Mouse (Mus musculus) heart, postnatal 0 days (tissue): ENCODE results near the gene Ccdc42. TPM values are rescaled to one million over a fixed set of nuclear protein-coding genes. Genes with fewer than 3 reads are reported as not detected.

Experiments
- ATAC-seq: fragments of 200-750 bp; cut with Nextera tagmentation; 2 replicates; pipeline ENCODE4 v1.8.0; 2017; ENCODE audit warnings: low read depth, moderate number of reproducible peaks, moderate library complexity; ENCODE audit not compliant: insufficient read depth
- DNase-seq: peaks from one replicate; pipeline ENCODE4 v3.0.0-alpha.2; 2016; ENCODE audit warnings: low spot score
- H3K27ac ChIP-seq: fragments of 300-500 bp; sonication (generic); 2 replicates; pipeline ENCODE4 v1.5.1; 2014; ENCODE audit warnings: low read depth, mild to moderate bottlenecking
- H3K27me3 ChIP-seq: fragments of 300-500 bp; sonication (generic); 2 replicates; pipeline ENCODE4 v1.6.1; 2014; ENCODE audit warnings: low read length, mixed read lengths; ENCODE audit not compliant: control insufficient read depth, insufficient read depth
- H3K36me3 ChIP-seq: fragments of 300-500 bp; sonication (generic); replicated peaks from 2 replicates; pipeline ENCODE4 v1.6.1; 2014; ENCODE audit warnings: low read length, mixed read lengths; ENCODE audit not compliant: control insufficient read depth, insufficient read depth
- H3K4me1 ChIP-seq: fragments of 300-500 bp; sonication (generic); 2 replicates; pipeline ENCODE4 v1.6.1; 2014; ENCODE audit warnings: antibody characterized with exemption; ENCODE audit not compliant: control insufficient read depth, insufficient read depth
- H3K4me2 ChIP-seq: fragments of 300-500 bp; sonication (generic); 2 replicates; pipeline ENCODE4 v1.6.1; 2014; ENCODE audit warnings: low read depth, mild to moderate bottlenecking, low read length, moderate library complexity
- H3K4me3 ChIP-seq: fragments of 300-500 bp; sonication (generic); 2 replicates; pipeline ENCODE4 v1.5.1; 2014; ENCODE audit warnings: low read depth, low read length
- H3K9ac ChIP-seq: fragments of 300-500 bp; sonication (generic); replicated peaks from 2 replicates; pipeline ENCODE4 v1.6.1; 2014; ENCODE audit warnings: low read depth, low read length, mixed read lengths
- H3K9me3 ChIP-seq: fragments of 300-500 bp; sonication (generic); replicated peaks from 2 replicates; pipeline ENCODE4 v1.6.1; 2016; ENCODE audit warnings: low read length; ENCODE audit not compliant: control insufficient read depth
- CTCF ChIP-seq: IDR thresholded peaks from 2 replicates; pipeline ENCODE4 v1.5.1; 2016; ENCODE audit warnings: antibody characterized with exemption, control low read depth, low read depth
- EP300 ChIP-seq: IDR thresholded peaks from 2 replicates; pipeline ENCODE4 v1.6.1; 2016; ENCODE audit warnings: antibody characterized with exemption, low read depth
- WGBS: fragments of 180-500 bp; shearing (Covaris S2); extraction: QIAGEN DNeasy Blood & Tissue Kit; methylation state at CpG from one replicate; pipeline ENCODE4 v1.1.7; 2014; 5-methylcytosine and 5-hydroxymethylcytosine counted together
- polyA plus RNA-seq: library from polyadenylated mRNA; unstranded; fragments of >200 nt; fragmentation: Nextera tagmentation; extraction: Ambion mirVana; gene quantifications from 2 replicates; pipeline ENCODE4 v1.2.1, GENCODE M21; 2015
- total RNA-seq: library from RNA; depleted of rRNA; stranded (reverse); fragments of >200 nt; gene quantifications from 2 replicates; pipeline ENCODE4 v1.2.3, GENCODE M21; 2014; ENCODE audit warnings: low replicate concordance

The Ccdc42 gene
- total and polyA plus RNA-seq, 2 experiments from 2014 or later = 0.55 to 1.4 TPM

DNA sequence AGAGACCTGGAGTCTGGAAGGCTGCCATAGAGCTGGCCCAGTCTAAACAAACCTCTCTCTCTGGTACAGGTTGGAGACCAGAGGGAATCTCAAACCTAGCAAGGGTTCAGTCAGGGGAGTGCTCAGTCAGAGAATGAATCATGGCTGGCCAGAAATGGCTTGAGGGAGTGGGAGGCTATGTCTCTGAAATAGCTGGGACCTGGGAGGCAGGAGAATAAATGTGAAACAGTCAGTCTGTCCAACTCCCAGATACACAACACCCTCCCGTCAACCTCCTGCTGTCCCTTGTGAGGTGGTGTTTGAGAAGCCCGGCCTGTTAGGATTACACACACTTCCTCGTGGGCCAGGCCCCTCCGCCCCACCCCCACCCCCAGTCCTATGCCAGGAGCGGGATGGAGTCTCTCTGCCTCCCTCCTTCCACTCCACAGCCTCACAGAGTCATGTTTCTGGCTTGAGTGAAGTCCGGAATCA lies 13.8 kb downstream of the Ccdc42 start:
- TF ChIP-seq CTCF = no peak
- TF ChIP-seq EP300 = no peak
- 14% methylated on average over 6 of the region's 6 CpGs for WGBS
- Histone ChIP-seq H3K36me3 (no peaks in the 10 kb centered on the region), H3K9ac (no peak overlapping the region), H3K9me3 (no peaks in the 10 kb centered on the region), H3K4me1 (peaks cover 30% of the 10 kb centered on the region), H3K27me3 (no peaks in the 10 kb centered on the region), H3K4me2 (no peak overlapping the region), H3K4me3 (no peak overlapping the region), H3K27ac (peak overlapping the region; percentile 81)
- ATAC-seq = peak; percentile 55
- DNase-seq = peak; percentile 45

DNA sequence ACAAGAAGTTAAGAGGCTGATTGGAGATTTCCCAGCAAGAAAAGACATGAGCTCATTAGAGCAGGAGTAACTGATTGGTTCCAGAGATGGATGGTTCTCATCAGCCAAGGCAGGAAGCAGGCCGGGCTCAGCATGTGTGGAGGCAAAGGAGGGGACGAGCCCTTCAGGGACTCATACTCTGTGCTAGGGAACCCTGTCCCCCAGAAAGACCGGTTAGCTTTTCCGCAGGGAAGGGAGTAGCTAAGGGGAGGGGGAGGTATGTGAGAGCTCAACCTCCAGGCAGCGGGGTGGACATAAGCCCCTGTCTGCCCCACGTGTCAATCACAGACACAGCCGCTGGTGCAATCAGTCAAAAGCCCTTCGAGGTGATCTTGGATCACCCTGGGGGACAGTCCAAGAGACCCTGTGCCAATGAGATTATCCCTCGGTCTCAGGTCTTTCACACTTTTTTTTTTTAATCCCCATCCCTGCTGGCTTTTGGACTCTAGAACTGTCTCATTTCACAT lies 14.7 kb downstream of the Ccdc42 start:
- H3K4me2 ChIP-seq = no peak overlapping the region

DNA sequence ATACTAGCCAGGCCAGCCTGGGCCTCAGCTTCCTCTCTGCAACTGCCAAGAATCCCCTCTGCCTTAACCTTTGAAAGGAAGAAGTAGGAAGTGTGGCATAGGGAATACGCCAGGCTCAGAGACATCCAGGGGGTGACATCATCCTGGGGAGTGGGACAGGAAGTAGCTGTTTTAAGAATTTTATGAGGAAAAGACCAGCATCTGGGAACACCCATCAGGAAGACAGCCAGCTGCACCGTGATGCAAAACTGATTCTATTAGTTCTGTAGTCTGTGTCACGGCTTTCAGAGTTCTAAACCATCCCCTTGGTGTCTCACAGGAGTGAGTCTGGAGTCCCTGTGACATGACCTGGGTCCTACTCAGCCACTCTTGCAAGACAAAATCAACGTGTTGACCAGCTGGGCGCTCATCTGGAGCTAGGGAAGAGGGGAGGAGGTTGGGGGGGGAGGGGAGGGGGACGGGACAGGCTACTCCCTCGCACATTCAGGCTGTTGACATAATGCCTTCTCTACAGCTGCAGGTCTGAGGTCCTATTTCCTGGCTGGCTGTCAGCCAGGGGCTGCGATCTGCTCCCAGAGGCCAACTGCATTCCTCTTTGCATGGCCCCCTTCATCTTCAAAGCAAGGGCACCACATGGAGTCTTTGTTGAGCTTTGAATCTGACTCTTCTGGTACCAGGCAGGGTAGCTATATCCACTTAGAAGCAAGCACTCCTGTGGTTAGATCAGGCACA lies 15.5 kb downstream of the Ccdc42 start:
- no peaks in the 10 kb centered on the region for H3K9me3 ChIP-seq
- no peak overlapping the region for H3K9ac ChIP-seq
- peak; percentile 16; the same call in 1 of the 2 replicates for TF ChIP-seq EP300
- TF ChIP-seq CTCF = no peak
- H3K27ac ChIP-seq = peak overlapping the region; percentile 81
- no peak overlapping the region for H3K4me2 ChIP-seq
- 12% methylated on average over 6 of the region's 8 CpGs for WGBS
- peaks cover 30% of the 10 kb centered on the region for H3K4me1 ChIP-seq
- no peak overlapping the region for H3K4me3 ChIP-seq
- H3K27me3 ChIP-seq = no peaks in the 10 kb centered on the region
- DNase-seq = peak; percentile 81
- no peaks in the 10 kb centered on the region for H3K36me3 ChIP-seq
- peak; percentile 78 for ATAC-seq

More for the DNA sequence above, 14.7 kb downstream of the Ccdc42 start:
- 23% methylated on average over 9 of the region's 9 CpGs for WGBS
- no peak overlapping the region for H3K9ac ChIP-seq
- H3K27me3 ChIP-seq = no peaks in the 10 kb centered on the region
- DNase-seq (peak; percentile 13), ATAC-seq (peak; percentile 32; the same call in 1 of the 2 replicates)
- H3K4me3 ChIP-seq = no peak overlapping the region
- H3K36me3 ChIP-seq = no peaks in the 10 kb centered on the region
- no peak for TF ChIP-seq CTCF
- TF ChIP-seq EP300 = no peak
- H3K4me1 ChIP-seq = peaks cover 30% of the 10 kb centered on the region
- H3K27ac ChIP-seq = peak overlapping the region; percentile 81
- H3K9me3 ChIP-seq = no peaks in the 10 kb centered on the region

DNA sequence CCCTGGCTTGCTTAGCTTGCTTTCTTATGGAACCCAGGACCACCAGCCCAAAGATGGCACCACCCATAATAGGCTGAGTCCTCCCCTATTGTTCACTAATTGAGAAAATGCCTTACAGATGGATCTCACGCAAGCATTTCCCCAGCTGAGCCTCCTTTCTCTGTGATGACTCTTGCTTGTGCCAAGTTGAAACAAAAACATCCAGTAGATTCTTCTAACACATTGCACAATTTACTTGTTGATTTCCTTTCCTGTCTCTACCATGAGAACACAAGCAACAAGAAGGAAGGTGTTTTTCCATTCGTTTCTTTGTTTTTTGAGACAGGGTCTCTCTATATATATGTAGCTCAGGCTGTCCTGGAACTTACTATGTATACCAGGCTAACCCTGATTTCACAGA lies 20.2 kb downstream of the Ccdc42 start:
- Histone ChIP-seq H3K27me3 (no peaks in the 10 kb centered on the region), H3K4me2 (no peak overlapping the region), H3K27ac (no peak overlapping the region), H3K9ac (no peak overlapping the region), H3K4me1 (peaks cover 20% of the 10 kb centered on the region), H3K9me3 (no peaks in the 10 kb centered on the region), H3K36me3 (no peaks in the 10 kb centered on the region), H3K4me3 (no peak overlapping the region)
- WGBS = 88% methylated on average over 2 of the region's 2 CpGs
- no peak for TF ChIP-seq CTCF
- no peak for TF ChIP-seq EP300
- ATAC-seq (no peak), DNase-seq (no peak)

DNA sequence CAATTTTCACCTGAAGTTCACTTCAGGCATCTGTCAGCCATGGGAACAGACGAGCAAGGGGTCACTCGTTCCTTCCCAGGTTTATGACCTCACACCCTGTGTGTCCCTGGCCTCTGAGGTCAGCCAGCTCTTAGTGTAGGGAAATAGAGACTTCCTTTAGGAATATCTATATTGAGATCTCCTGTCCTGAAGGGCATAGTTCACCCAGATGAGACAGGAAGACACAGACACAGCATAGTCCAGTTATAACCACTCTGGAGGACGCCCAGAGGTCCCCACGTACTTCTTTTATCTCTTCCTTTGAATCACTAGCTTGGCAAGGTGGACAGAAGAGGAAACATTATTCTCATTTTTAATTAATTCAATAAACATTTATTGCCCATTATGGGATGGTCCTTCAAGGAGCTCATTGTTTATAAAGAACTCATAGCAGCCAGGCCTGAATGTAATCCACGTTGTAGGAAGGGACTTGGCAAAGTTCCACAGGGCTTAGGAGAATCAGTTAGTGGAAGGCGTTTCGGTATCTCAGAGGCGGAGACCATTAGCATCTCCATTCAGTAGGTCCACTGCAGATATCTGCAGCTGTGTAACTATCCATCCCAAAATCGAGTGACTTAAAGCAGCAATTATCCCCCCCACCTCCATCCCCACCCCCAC lies 23.2 kb downstream of the Ccdc42 start:
- Histone ChIP-seq H3K9ac (no peak overlapping the region), H3K27me3 (no peaks in the 10 kb centered on the region), H3K4me3 (no peak overlapping the region), H3K36me3 (no peaks in the 10 kb centered on the region), H3K9me3 (no peaks in the 10 kb centered on the region), H3K4me2 (no peak overlapping the region), H3K27ac (no peak overlapping the region), H3K4me1 (peaks cover 20% of the 10 kb centered on the region; the same call in 1 of the 2 replicates)
- no peak for DNase-seq
- no peak for ATAC-seq
- 33% methylated on average over 9 of the region's 9 CpGs for WGBS
- TF ChIP-seq CTCF (no peak), EP300 (no peak)
